Mouse (Mus musculus) lung, postnatal 36 days (tissue): ENCODE measurements at regions not wholly inside any gene's neighbourhood (a gene's known extent, or its start where the extent isn't known, plus 50 kb on each side); places are given as distances from the start of the nearest gene placed in this dataset.

ENCODE experiments used
- DNase-seq: peaks from one replicate; pipeline ENCODE4 v3.0.0; 2022; ENCODE audit warnings: mixed read lengths

- no peak for DNase-seq
Measured at GRCm38 (mm10) chr4:152833411-152834310, 356.0 kb upstream of the Kcnab2 start.

GRCm38 (mm10) chr4:152832757-152833363 lies 355.2 kb upstream of the Kcnab2 start:
- DNase-seq = no peak

- DNase-seq = no peak
Measured at GRCm38 (mm10) chr4:152825185-152825584, 347.5 kb upstream of the Kcnab2 start.

GRCm38 (mm10) chr4:152816139-152816757 lies 338.6 kb upstream of the Kcnab2 start:
- DNase-seq = peak; percentile 1

- no peak for DNase-seq
Measured at GRCm38 (mm10) chr4:152806611-152807010, 328.9 kb upstream of the Kcnab2 start.

GRCm38 (mm10) chr4:152799392-152799791 lies 321.7 kb upstream of the Kcnab2 start:
- DNase-seq = peak; percentile 2

- no peak for DNase-seq
Measured at GRCm38 (mm10) chr4:152788431-152788830, 310.8 kb upstream of the Kcnab2 start.

- DNase-seq = no peak
Measured at GRCm38 (mm10) chr4:152784972-152785371, 307.3 kb upstream of the Kcnab2 start.

GRCm38 (mm10) chr4:152779526-152779925 lies 301.9 kb upstream of the Kcnab2 start:
- DNase-seq = no peak

GRCm38 (mm10) chr4:152775801-152776200 lies 298.1 kb upstream of the Kcnab2 start:
- no peak for DNase-seq

- no peak for DNase-seq
Measured at GRCm38 (mm10) chr4:152771386-152771785, 293.7 kb upstream of the Kcnab2 start.

- DNase-seq = no peak
Measured at GRCm38 (mm10) chr4:152767372-152767771, 289.7 kb upstream of the Kcnab2 start.

GRCm38 (mm10) chr4:152763116-152763515 lies 285.4 kb upstream of the Kcnab2 start:
- DNase-seq = no peak

GRCm38 (mm10) chr4:152762576-152762975 lies 284.9 kb upstream of the Kcnab2 start:
- DNase-seq = no peak

- DNase-seq = no peak
Measured at GRCm38 (mm10) chr4:152757191-152757590, 279.5 kb upstream of the Kcnab2 start.

- no peak for DNase-seq
Measured at GRCm38 (mm10) chr4:152756535-152756934, 278.9 kb upstream of the Kcnab2 start.

- no peak for DNase-seq
Measured at GRCm38 (mm10) chr4:152755756-152756155, 278.1 kb upstream of the Kcnab2 start.

- no peak for DNase-seq
Measured at GRCm38 (mm10) chr4:152744366-152744765, 266.7 kb upstream of the Kcnab2 start.

GRCm38 (mm10) chr4:152733017-152733416 lies 255.3 kb upstream of the Kcnab2 start:
- DNase-seq = no peak

- DNase-seq = peak; percentile 2
Measured at GRCm38 (mm10) chr4:152731988-152732387, 254.3 kb upstream of the Kcnab2 start.

- no peak for DNase-seq
Measured at GRCm38 (mm10) chr4:152731082-152731720, 253.5 kb upstream of the Kcnab2 start.

- DNase-seq = no peak
Measured at GRCm38 (mm10) chr4:152729421-152729820, 251.8 kb upstream of the Kcnab2 start.

- DNase-seq = no peak
Measured at GRCm38 (mm10) chr4:152725881-152726280, 248.2 kb upstream of the Kcnab2 start.
